Mouse (Mus musculus): ENCODE measurements at regions not wholly inside any gene's neighbourhood (a gene's known extent, or its start where the extent isn't known, plus 50 kb on each side); places are given as distances from the start of the nearest gene placed in this dataset.
A peak's percentile ranks its signal among the peaks of the same experiment; 100 is the strongest.

DNA sequence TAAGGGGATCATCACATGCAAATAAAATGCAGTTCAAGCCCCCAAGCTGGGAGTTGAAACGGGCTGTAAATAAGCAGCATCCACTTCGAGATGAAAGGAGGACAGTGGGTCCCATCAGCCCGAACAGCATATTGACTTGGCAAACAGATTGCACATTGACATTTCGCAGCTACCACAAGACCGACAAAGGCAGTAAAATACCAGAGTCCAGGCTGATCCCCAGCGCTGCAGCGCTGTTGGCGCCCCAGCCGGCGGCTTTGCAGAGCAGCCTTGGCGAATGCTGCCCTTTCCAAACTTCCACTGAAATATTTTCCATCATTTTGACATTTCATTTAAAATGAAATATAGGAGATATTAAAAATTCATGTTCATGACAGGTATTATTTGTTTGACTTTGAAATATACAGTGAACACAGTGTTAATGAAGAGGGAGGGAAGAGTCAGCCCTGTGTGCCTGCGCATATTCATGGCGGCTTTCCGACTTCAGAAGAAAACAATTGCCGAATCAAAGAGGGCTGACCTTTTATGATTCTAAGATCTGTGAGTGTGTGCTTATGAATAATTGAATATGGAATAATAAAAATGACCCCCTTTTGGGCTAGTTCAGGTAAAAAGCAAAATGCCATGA, 98.4 kb downstream of the Sqor start:
- ATAC-seq (no peak), DNase-seq (ENCODE audit: low read depth, low spot score) (no peak)

DNA sequence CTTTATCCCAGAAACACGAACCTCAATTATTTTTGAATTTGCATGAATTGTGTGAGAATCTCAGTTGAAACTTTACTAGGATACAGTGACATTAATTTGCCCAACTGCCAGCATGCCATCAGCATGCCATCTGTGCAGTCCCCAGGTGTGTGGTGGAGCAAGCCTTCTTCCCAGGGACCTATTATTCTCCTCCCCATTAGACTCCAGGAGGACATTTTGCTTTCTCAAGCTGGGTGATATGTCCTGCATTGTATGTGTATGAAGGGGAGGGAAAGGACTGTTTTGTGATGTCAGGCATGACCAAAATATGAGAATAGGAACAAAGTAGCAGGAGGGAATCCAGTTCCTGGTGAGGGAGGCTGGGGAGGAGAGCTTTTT, 98.9 kb downstream of the Sqor start:
- CTCF ChIA-PET = no interaction called here
- no peak for ATAC-seq

More for the DNA sequence above, 98.4 kb downstream of the Sqor start:
- ChIA-PET CTCF (no interaction called here), POLR2A (no interaction called here)
- in situ Hi-C loops (cut with MboI; ENCODE audit: low pct_unique_long_range_greater_than_20kb) = no loop called here
- H3K27me3 ChIP-seq = peaks cover 11% of the 10 kb centered on the region
- no peak for TF ChIP-seq CTCF (IDR thresholded peaks at IDR 0.05)

DNA sequence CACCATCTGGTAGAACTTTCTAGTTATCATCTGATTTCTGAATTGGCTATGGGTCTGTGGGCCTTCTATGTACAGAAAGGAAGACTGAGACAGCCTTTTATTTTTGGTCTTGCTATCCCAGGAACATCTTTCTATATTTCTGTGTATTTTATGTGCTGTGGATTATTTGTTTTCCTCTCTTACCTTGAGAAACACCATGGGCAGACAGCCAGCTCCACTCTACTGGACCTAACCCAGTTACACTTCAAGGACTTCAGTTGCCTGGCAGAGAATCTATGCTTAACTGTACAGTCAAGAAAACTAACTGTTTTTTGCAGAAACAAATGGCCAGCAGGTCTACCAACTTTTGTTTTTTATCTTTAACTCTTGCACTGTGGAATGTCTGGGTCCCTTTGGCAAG, 122.1 kb downstream of the Sqor start:
- DNase-seq (ENCODE audit: low read depth, low spot score) = no peak
- ChIA-PET CTCF (no interaction called here), POLR2A (no interaction called here)
- in situ Hi-C loops (cut with MboI; ENCODE audit: low pct_unique_long_range_greater_than_20kb) = no loop called here
- no peaks in the 10 kb centered on the region for H3K27me3 ChIP-seq
- TF ChIP-seq CTCF (IDR thresholded peaks at IDR 0.05) = no peak
- ATAC-seq = no peak

More for the DNA sequence above, 98.9 kb downstream of the Sqor start:
- no peak for TF ChIP-seq CTCF (IDR thresholded peaks at IDR 0.05)
- DNase-seq (ENCODE audit: low read depth, low spot score) = no peak
- peaks cover 11% of the 10 kb centered on the region for H3K27me3 ChIP-seq
- in situ Hi-C loops (cut with MboI; ENCODE audit: low pct_unique_long_range_greater_than_20kb) = no loop called here
- POLR2A ChIA-PET = no interaction called here

DNA sequence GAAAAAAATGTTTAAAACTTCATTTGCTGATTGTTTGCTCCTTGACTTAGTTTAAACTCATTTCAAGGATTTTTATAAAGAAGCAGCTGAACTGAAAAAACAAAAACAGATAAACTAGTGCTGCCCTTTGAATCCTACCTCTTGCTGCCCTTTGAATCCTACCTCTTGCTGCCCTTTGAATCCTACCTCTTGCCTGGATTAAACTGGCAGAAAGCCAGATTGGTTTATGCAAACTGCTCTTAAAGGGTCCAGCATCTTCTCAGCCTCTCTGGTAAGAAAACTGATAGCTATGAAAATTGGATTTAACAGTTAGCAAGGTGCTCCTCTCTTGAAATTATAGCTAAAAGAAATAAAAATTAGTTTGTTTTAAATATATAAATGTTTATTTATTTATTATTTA, 122.5 kb downstream of the Sqor start:
- ChIA-PET POLR2A (no interaction called here), CTCF (no interaction called here)
- no peaks in the 10 kb centered on the region for H3K27me3 ChIP-seq
- no peak for DNase-seq (ENCODE audit: low read depth, low spot score)
- ATAC-seq = no peak
- in situ Hi-C loops (cut with MboI; ENCODE audit: low pct_unique_long_range_greater_than_20kb) = no loop called here
- TF ChIP-seq CTCF (IDR thresholded peaks at IDR 0.05) = no peak

DNA sequence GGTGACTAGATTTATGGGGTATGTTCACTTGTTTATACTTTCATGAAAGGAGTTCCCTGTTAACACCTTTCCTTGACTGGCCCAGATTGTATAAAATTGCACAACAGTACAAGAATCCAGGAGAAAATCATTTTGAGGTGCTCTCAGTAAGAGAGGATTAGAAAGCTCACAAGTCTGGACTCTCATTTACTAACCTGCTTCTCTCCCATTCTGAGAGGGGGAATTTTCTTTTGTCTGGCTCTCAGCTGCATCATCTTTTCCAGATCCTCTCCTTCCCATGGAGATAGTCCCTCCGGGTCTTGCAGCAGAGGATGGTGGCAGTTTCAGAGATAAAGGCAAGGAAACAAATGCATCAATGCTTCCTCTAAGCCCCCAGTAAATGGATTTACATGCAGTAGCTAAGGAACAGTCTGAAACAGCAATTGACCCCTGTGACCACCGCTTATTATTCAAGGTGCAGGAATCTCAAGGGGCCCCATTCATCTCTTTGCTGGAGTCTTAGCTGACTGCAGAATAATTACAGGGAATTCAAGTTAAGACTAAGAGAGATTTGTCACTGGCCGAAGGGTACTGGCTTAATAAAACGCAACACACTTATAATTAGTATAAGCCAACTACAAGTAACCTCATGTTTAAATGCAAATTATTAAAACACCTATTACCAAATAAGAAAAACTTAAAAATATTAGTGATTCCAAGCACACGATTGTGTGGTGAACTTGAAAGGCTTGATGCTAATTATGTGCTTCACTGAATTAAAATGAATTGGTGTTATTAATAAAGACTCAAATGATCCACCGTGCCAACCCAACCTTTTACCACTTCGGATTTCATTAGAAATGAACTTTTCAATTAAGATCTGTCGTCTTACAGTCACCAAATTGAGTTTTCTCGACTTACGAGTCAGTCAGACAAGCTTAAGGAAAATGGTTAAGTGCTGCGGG, 140.4 kb downstream of the Sqor start:
- TF ChIP-seq CTCF (IDR thresholded peaks at IDR 0.05) = no peak
- H3K27me3 ChIP-seq = peaks cover 5% of the 10 kb centered on the region
- in situ Hi-C loops (cut with MboI; ENCODE audit: low pct_unique_long_range_greater_than_20kb) = no loop called here
- ChIA-PET CTCF (no interaction called here), POLR2A (no interaction called here)
- DNase-seq (ENCODE audit: low read depth, low spot score) (no peak), ATAC-seq (no peak)

DNA sequence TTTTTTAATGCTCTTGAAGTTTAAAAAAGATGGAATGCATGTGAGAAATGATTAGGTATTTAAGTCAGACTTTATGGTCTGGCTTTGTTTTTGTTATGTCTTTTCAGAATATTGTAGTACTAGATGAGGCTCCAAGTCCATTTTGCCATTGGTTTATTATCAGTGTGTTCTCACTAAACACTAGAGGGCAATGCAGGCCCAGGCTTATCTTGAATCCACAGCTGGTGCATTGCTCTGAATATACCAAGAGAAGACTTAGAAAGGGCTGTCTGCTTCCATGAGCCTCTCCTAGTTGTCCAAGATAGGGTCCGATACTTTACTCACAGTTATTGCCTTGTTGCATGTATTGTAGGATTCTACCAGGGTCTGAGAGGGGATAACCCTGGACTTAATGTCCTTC, 151.7 kb downstream of the Sqor start:
- no peak for ATAC-seq
- DNase-seq (ENCODE audit: low read depth, low spot score) = no peak
- TF ChIP-seq CTCF (IDR thresholded peaks at IDR 0.05) = no peak
- in situ Hi-C loops (cut with MboI; ENCODE audit: low pct_unique_long_range_greater_than_20kb) = no loop called here
- POLR2A ChIA-PET = interaction anchor here (0.6 to 0.7 kb wide), 2 partner anchors 9 to 66 kb away, joined by 3 to 4 read pairs; no protein-coding TSS in a partner anchor
- CTCF ChIA-PET = no interaction called here
- H3K27me3 ChIP-seq = no peaks in the 10 kb centered on the region

DNA sequence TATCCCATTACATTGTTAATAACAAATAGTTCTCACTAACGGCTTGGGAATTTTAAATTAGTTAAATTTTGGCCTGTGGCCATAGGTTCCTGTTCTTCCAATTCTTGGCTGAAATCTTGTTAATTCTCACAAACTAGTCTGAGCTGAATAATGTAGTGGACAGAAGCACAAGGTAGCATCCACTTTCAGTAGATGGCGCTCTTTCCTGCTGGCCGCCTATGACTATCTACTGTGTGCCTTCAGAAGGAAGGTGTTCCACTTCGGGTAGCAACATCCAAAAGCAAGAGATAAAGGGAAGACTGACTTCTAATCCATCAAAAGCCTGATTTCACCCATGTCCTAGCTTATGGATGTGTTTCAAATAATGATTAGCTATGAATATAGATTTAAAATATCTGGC, 172.9 kb downstream of the Sqor start:
- TF ChIP-seq CTCF (IDR thresholded peaks at IDR 0.05) = peak; percentile 55
- ChIA-PET CTCF (interaction anchor here (1.4 to 1.5 kb wide), 2 partner anchors 20 to 27 kb away, joined by 3 to 5 read pairs; no protein-coding TSS in a partner anchor), POLR2A (no interaction called here)
- DNase-seq (ENCODE audit: low read depth, low spot score) (no peak), ATAC-seq (no peak)
- in situ Hi-C loops (cut with MboI; ENCODE audit: low pct_unique_long_range_greater_than_20kb) = no loop called here
- H3K27me3 ChIP-seq = no peaks in the 10 kb centered on the region

DNA sequence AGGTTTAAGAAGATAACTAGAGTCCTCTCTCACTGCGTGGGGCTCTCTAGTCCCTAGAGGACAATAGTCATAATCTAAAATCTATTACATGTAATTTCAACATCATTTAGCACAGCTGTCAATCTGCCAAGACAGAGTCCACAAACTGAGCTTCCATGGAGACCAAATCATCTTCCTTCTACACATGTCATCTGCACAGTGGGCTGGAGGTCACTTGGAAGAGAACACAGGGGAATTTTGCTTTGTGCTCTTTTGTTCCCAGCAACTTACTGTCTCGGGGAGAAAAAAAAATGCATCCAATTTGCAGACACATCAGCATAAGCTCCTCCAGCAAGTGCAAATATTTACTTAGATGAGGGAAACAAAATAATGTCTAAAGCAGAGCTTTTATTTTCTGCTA, 179.8 kb downstream of the Sqor start:
- TF ChIP-seq CTCF (IDR thresholded peaks at IDR 0.05) = no peak
- DNase-seq (ENCODE audit: low read depth, low spot score) = no peak
- in situ Hi-C loops (cut with MboI; ENCODE audit: low pct_unique_long_range_greater_than_20kb) = no loop called here
- no peak for ATAC-seq
- POLR2A ChIA-PET = no interaction called here
- no peaks in the 10 kb centered on the region for H3K27me3 ChIP-seq
- CTCF ChIA-PET = no interaction called here

DNA sequence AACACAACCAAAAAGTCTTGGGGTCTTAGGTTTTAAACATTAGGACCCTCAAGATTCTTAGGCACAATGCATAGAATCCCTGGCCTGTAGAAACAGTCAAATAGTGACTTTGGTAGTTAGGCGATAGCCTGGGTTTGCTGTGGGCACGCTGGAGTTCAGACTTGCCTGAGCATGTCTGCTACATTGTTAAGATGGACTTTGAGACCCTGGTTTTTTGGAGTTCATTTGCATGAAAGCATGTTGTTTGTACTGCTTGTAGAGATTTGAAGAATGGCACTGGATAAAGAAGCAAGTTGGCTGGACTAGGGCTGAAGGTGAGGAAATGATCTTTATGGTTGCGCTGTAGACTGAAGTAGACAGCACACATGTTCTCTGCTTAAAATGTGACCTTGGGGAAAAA, 180.9 kb downstream of the Sqor start:
- in situ Hi-C loops (cut with MboI; ENCODE audit: low pct_unique_long_range_greater_than_20kb) = no loop called here
- ChIA-PET CTCF (interaction anchor here (0.6 kb wide), 1 partner anchor 25 kb away, joined by 3 read pairs; no protein-coding TSS in a partner anchor), POLR2A (no interaction called here)
- ATAC-seq (no peak), DNase-seq (ENCODE audit: low read depth, low spot score) (no peak)
- no peak for TF ChIP-seq CTCF (IDR thresholded peaks at IDR 0.05)
- H3K27me3 ChIP-seq = no peaks in the 10 kb centered on the region

DNA sequence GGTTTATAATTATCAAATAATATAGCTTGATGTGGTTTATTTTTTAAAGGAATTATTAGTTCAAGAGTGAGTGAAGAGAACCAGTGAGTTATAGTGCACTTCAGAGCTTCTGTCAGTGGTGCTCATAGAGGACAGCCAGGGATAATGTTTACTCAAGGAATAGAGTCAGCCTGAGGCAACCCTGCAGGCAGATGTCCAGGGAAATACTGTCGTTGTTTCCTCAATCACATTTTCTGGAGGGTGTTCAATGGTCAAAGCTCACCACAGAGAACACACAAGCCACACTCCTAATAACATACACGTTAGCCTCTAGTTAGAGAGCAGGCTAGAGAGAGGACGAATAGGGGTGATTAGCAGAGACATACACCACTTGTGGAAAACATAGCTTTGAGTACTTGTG, 184.0 kb downstream of the Sqor start:
- no peak for TF ChIP-seq CTCF (IDR thresholded peaks at IDR 0.05)
- ChIA-PET CTCF (interaction anchor here (1.7 kb wide), 1 partner anchor 9 kb away, joined by 5 read pairs; no protein-coding TSS in a partner anchor), POLR2A (no interaction called here)
- DNase-seq (ENCODE audit: low read depth, low spot score) = no peak
- H3K27me3 ChIP-seq = no peaks in the 10 kb centered on the region
- in situ Hi-C loops (cut with MboI; ENCODE audit: low pct_unique_long_range_greater_than_20kb) = no loop called here
- ATAC-seq = no peak

DNA sequence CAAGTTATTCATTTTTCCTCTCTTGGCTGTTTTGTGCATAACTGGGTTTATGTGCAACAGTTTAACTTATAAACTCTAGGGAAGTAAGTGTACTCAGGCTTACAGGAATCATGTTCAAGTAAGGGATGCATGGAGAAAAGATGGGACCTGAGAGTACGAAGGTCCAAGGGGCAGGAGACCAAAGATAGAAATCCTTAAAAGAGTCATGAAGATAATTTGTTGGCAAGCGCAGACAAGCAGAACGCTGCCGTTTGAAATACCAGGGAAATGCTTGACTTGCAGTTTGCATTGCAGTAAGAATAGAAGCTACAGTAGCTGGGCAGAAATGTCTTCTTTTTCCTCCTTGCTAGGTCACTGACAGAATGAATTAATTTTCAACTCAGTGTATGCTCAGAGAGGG, 196.7 kb downstream of the Sqor start:
- CTCF ChIA-PET = interaction anchor here (1.2 kb wide), 1 partner anchor 12 kb away, joined by 3 read pairs; no protein-coding TSS in a partner anchor
- in situ Hi-C loops (cut with MboI; ENCODE audit: low pct_unique_long_range_greater_than_20kb) = no loop called here
- TF ChIP-seq CTCF (IDR thresholded peaks at IDR 0.05) = no peak
- ATAC-seq (no peak), DNase-seq (ENCODE audit: low read depth, low spot score) (no peak)
- POLR2A ChIA-PET = no interaction called here
- no peaks in the 10 kb centered on the region for H3K27me3 ChIP-seq

Measured in Patski (cell line).